Mouse (Mus musculus) stomach, embryonic 16.5 days (tissue): ENCODE data around the gene Wnt9b. TPM values are rescaled to one million over a fixed set of nuclear protein-coding genes. Genes with fewer than 3 reads are reported as not detected.

ENCODE experiments used
- polyA plus RNA-seq: library from polyadenylated mRNA; unstranded; fragments of >200 nt; fragmentation: Nextera tagmentation; extraction: Ambion mirVana; gene quantifications from 2 replicates; pipeline ENCODE4 v1.2.1, GENCODE M21; 2015

Wnt9b gene
- polyA plus RNA-seq, 1 experiment from 2014 or later = 0.06 TPM

Other genes with a start within 250 kb of the Wnt9b start
- gene Lrrc37a, start 245.2 kb downstream of the Wnt9b start, polyA plus RNA-seq = not detected in 2 replicates
- gene Gm884, start 128.7 kb downstream of the Wnt9b start, polyA plus RNA-seq = not detected in 2 replicates
- not detected in 2 replicates for gene Lyzl6, start 110.9 kb downstream of the Wnt9b start, polyA plus RNA-seq
- gene Rprml, start 100.3 kb downstream of the Wnt9b start, polyA plus RNA-seq = 0.22 TPM in 1 of 2 replicates, not detected in the other
- 75.1 and 78.1 TPM in 2 replicates for gene Gosr2, start 51.9 kb downstream of the Wnt9b start, polyA plus RNA-seq
- gene Wnt3, start 24.3 kb upstream of the Wnt9b start, polyA plus RNA-seq = 0.06 and 0.16 TPM in 2 replicates
- 46.2 and 47.3 TPM in 2 replicates for gene Nsf, start 204.2 kb upstream of the Wnt9b start, polyA plus RNA-seq
- 56.8 and 59.8 TPM in 2 replicates for gene Arf2, start 216.9 kb upstream of the Wnt9b start, polyA plus RNA-seq